8 mouse cellular contexts compared by ENCODE assay signal in the genomic region with DNA sequence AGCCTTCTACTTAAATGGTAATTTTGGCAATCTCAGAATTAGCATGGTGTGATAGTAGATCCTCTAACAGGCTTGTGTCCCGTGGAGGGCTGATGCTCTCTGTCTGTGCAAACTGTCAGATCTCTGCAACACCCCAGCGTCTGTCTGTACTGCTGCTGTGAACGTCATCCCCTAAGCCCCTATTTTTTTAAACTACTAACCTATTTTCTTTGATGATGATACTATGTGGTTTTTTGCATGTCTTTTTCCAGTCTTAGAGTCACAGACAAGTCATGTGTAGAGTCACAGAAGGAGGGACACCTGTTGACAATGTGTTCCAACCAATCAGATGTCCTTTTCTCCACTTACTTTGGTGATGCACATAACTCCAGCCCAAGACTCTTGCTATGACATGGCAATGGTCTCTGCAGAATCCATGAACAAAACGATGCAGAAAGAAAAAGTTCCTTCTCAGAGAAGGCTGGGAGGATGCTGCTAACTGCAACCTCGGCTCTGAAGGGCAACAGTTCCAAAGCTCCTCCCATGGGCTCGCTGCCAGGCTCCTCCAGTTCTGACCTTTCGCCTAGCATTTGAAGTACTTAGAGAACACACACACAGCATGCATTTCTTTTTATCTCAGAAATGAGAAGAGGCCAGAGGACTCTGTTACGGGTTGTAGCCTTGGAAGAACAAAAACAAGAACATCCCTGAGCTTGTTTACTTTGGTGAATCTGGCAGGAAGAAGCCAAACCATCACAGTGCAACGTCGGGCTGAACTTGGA. TPM values are rescaled to one million over a fixed set of nuclear protein-coding genes. Genes with fewer than 3 reads are reported as not detected.
A peak's percentile ranks its signal among the peaks of the same experiment; 100 is the strongest.
DNase-seq lines count a peak whose midpoint lies in the region; ATAC-seq lines count a peak whose summit lies in the region.

No protein-coding gene starts in this region.

- ATAC-seq in megakaryocyte, adult 5-6 weeks (ENCODE audit: poor library complexity, severe bottlenecking), result no peak

- intact Hi-C loops in left cerebral cortex, postnatal 4 days (cut with DNase I), result no loop called here

- DNase-seq in adrenal gland, adult 18-20 months (ENCODE audit: low spot score in 2 of 2), result peak; percentile 58 to 66
- peak; percentile 80 to 84 for DNase-seq in heart, adult 18-20 months
- DNase-seq in kidney, adult 8-10 months, result peak; percentile 63 to 80
- DNase-seq in ovary, adult 18-20 months (ENCODE audit: low spot score), result peak; percentile 84
- DNase-seq in right cerebral cortex, postnatal 25 days, result no peak
- no peak for DNase-seq in cerebellum, adult 18-20 months
- no peak for DNase-seq in left cerebral cortex, postnatal 4 days

RNA-seq across cellular contexts. Expression of a gene that starts 23.0 kb away (rescaled TPM):
- 10 to 100 TPM; 30.4 to 48.6 TPM for total RNA-seq in adrenal gland, adult 18-20 months (2021)
- 10 to 100 TPM; 44.5 to 45.6 TPM for total RNA-seq in heart, adult 18-20 months (2021)
- total RNA-seq in megakaryocyte, adult 5-6 weeks (2015), result 48.3 and 53.0 TPM in 2 replicates
- total RNA-seq in megakaryocyte, adult 5-6 weeks (2017), result 45.4 and 56.4 TPM in 2 replicates
- total RNA-seq in left cerebral cortex, postnatal 4 days (2021), result 10 to 100 TPM; 13.9 to 16.0 TPM

RNA-seq across cellular contexts. Expression of a gene that starts 23.0 kb away (rescaled TPM):
- total RNA-seq in adrenal gland, adult 18-20 months (2021), result 1 to 10 TPM; 2.5 to 3.0 TPM
- total RNA-seq in heart, adult 18-20 months (2021), result 1 to 10 TPM in 1 of 2 experiments, under 1 TPM in 1; 0.94 to 2.2 TPM
- total RNA-seq in megakaryocyte, adult 5-6 weeks (2015), result 9.6 and 12.1 TPM in 2 replicates
- 4.4 and 4.8 TPM in 2 replicates for total RNA-seq in megakaryocyte, adult 5-6 weeks (2017)
- 10 to 100 TPM; 11.2 to 15.9 TPM for total RNA-seq in left cerebral cortex, postnatal 4 days (2021)

RNA-seq across cellular contexts. Expression of a gene that starts 48.9 kb away (rescaled TPM):
- 1 to 10 TPM; 3.0 to 3.5 TPM for total RNA-seq in adrenal gland, adult 18-20 months (2021)
- 1 to 10 TPM; 9.2 to 10.0 TPM for total RNA-seq in heart, adult 18-20 months (2021)
- total RNA-seq in megakaryocyte, adult 5-6 weeks (2015), result 4.1 and 5.1 TPM in 2 replicates
- 4.2 and 4.7 TPM in 2 replicates for total RNA-seq in megakaryocyte, adult 5-6 weeks (2017)
- 100 to 1,000 TPM; 101 to 104 TPM for total RNA-seq in left cerebral cortex, postnatal 4 days (2021)

Comparison
In these comparisons a context has a peak if more than half of its experiments do, and no peak if none do; other contexts are left out.
1. DNase-seq: peak in adrenal gland, adult 18-20 months (2 of 2), heart, adult 18-20 months (2 of 2), kidney, adult 8-10 months (2 of 2) and ovary, adult 18-20 months (single experiment); none in right cerebral cortex, postnatal 25 days (single experiment), cerebellum, adult 18-20 months (0 of 2) and left cerebral cortex, postnatal 4 days (single experiment).
2. RNA of a gene that starts 48.9 kb away (total RNA-seq): 101 to 104 TPM in left cerebral cortex, postnatal 4 days; 9.2 to 10.0 TPM in heart, adult 18-20 months, 4.1 to 5.1 TPM in megakaryocyte, adult 5-6 weeks and 3.0 to 3.5 TPM in adrenal gland, adult 18-20 months; every median in the first group is over 4 times any median in the second.